Mouse (Mus musculus) gastrocnemius, postnatal 14 days (tissue): Measurements from ENCODE around the gene Cwc27. TPM values are rescaled to one million over a fixed set of nuclear protein-coding genes. Genes with fewer than 3 reads are reported as not detected.

Experiments
- total RNA-seq, 2 experiments: library from RNA; stranded (reverse); gene quantifications; 2 replicates each; pipeline ENCODE4 v1.2.3; 2021

The Cwc27 gene
- total RNA-seq, 2 experiments from 2014 or later = 10.2 to 10.3 TPM

Other genes with a start within 250 kb of the Cwc27 start
- 10 to 100 TPM; 11.7 to 12.2 TPM for gene Srek1ip1, start 24.7 kb downstream of the Cwc27 start, total RNA-seq
- gene Shisal2b, start 46.8 kb upstream of the Cwc27 start, total RNA-seq = not detected
- gene Rgs7bp, start 237.8 kb upstream of the Cwc27 start, total RNA-seq = 1 to 10 TPM; 1.3 to 1.4 TPM